Mouse (Mus musculus) neutrophil, adult 83 days (primary cell): ENCODE measurements around the gene Uqcc3. TPM values are rescaled to one million over a fixed set of nuclear protein-coding genes. Genes with fewer than 3 reads are reported as not detected.

Source experiments
- total RNA-seq, 2 experiments: library from RNA; stranded (reverse); gene quantifications; one replicate each; pipeline ENCODE4 v1.2.4; 2023

Gene Uqcc3
- 10 to 100 TPM; 17.8 to 24.6 TPM for total RNA-seq

GRCm38 (mm10) chr19:8880311-8881033 lies at the start of gene Uqcc3:
Uqcc3 (minus strand) TSS chr19:8880923.

GRCm38 (mm10) chr19:8929224-8930088 lies 48.7 kb upstream of the Uqcc3 start, which contains the start of the genes Rom1 and Eml3:
Rom1 (minus strand) TSS chr19:8929356.
Eml3 (plus strand) TSS chr19:8929552.

GRCm38 (mm10) chr19:8920073-8920736 lies 39.5 kb upstream of the Uqcc3 start, which contains the start of gene B3gat3:
B3gat3 (plus strand) TSS chr19:8920374.

GRCm38 (mm10) chr19:8897865-8898495 lies 17.3 kb upstream of the Uqcc3 start, which contains the start of gene Ganab:
Ganab (plus strand) TSS chr19:8898071.

GRCm38 (mm10) chr19:8892829-8893766 lies 12.4 kb upstream of the Uqcc3 start, which contains the start of gene Ints5:
Ints5 (plus strand) TSS chr19:8893005.

GRCm38 (mm10) chr19:8888511-8889385 lies 8.0 kb upstream of the Uqcc3 start, which contains the start of the genes 1810009A15Rik and Gm49416:
1810009A15Rik (plus strand) TSS chr19:8888853.
Gm49416 (plus strand) TSS chr19:8888926.

GRCm38 (mm10) chr19:8883616-8884015 lies 2.9 kb upstream of the Uqcc3 start, which contains the start of the genes Lbhd1 and Gm49403:
Lbhd1 (plus strand) TSS chr19:8883732.
Gm49403 (plus strand) TSS chr19:8883930.

GRCm38 (mm10) chr19:8871267-8872186 lies 9.2 kb downstream of the Uqcc3 start, which contains the start of gene Ubxn1:
Ubxn1 (plus strand) TSS chr19:8871496.

GRCm38 (mm10) chr19:8850402-8850901 lies 30.3 kb downstream of the Uqcc3 start, which contains the start of gene Lrrn4cl:
Lrrn4cl (plus strand) TSS chr19:8850768.

GRCm38 (mm10) chr19:8839103-8839907 lies 41.4 kb downstream of the Uqcc3 start, which contains the start of gene Gng3:
Gng3 (minus strand) TSS chr19:8839194.

GRCm38 (mm10) chr19:8837251-8837791 lies 43.4 kb downstream of the Uqcc3 start, which contains the start of gene Bscl2:
Bscl2 (plus strand) TSS chr19:8837467.

Other genes starting within 250 kb of the Uqcc3 start
- gene Chrm1, start 217.1 kb downstream of the Uqcc3 start, total RNA-seq = under 1 TPM; 0.07 to 0.39 TPM
- 100 to 1,000 TPM; 110 to 140 TPM for gene Slc3a2, start 157.6 kb downstream of the Uqcc3 start, total RNA-seq
- gene Wdr74, start 145.1 kb downstream of the Uqcc3 start, total RNA-seq = 10 to 100 TPM; 18.5 to 22.5 TPM
- 1 to 10 TPM in 1 of 2 experiments, not detected in 1; 1.6 TPM for gene 1700092M07Rik, start 140.2 kb downstream of the Uqcc3 start, total RNA-seq
- gene Stx5a, start 139.5 kb downstream of the Uqcc3 start, total RNA-seq = 10 to 100 TPM; 95.0 to 99.4 TPM
- gene Nxf1, start 123.8 kb downstream of the Uqcc3 start, total RNA-seq = 100 to 1,000 TPM; 148 to 149 TPM
- gene Tmem223, start 109.9 kb downstream of the Uqcc3 start, total RNA-seq = 10 to 100 TPM; 24.2 to 30.1 TPM
- gene Tmem179b, start 106.5 kb downstream of the Uqcc3 start, total RNA-seq = 10 to 100 TPM; 81.5 to 81.7 TPM
- gene Taf6l, start 94.5 kb downstream of the Uqcc3 start, total RNA-seq = 10 to 100 TPM; 12.6 to 14.4 TPM
- gene Polr2g, start 82.3 kb downstream of the Uqcc3 start, total RNA-seq = 10 to 100 TPM; 42.9 to 43.0 TPM
- gene Zbtb3, start 78.4 kb downstream of the Uqcc3 start, total RNA-seq = 1 to 10 TPM; 1.1 to 1.4 TPM
- 10 to 100 TPM; 25.6 to 25.7 TPM for gene Ttc9c, start 61.6 kb downstream of the Uqcc3 start, total RNA-seq
- 10 to 100 TPM; 91.2 to 95.0 TPM for gene Hnrnpul2, start 60.9 kb downstream of the Uqcc3 start, total RNA-seq
- gene AC129217.1, start 51.1 kb downstream of the Uqcc3 start, total RNA-seq = 10 to 100 TPM in 1 of 2 experiments, 1 to 10 TPM in 1; 3.1 to 11.6 TPM
- gene Bscl2, start 43.5 kb downstream of the Uqcc3 start, total RNA-seq = 10 to 100 TPM; 57.2 to 57.4 TPM
- under 1 TPM in 1 of 2 experiments, not detected in 1; 0.33 TPM for gene Gng3, start 41.7 kb downstream of the Uqcc3 start, total RNA-seq
- gene Lrrn4cl, start 30.2 kb downstream of the Uqcc3 start, total RNA-seq = under 1 TPM in 1 of 2 experiments, not detected in 1; 0.13 TPM
- gene Ubxn1, start 9.4 kb downstream of the Uqcc3 start, total RNA-seq = 10 to 100 TPM; 92.2 to 94.2 TPM
- 10 to 100 TPM in 1 of 2 experiments, 1 to 10 TPM in 1; 5.4 to 17.3 TPM for gene Lbhd1, start 2.8 kb upstream of the Uqcc3 start, total RNA-seq
- not detected for gene Gm49403, start 3.0 kb upstream of the Uqcc3 start, total RNA-seq
- 10 to 100 TPM; 19.4 to 31.7 TPM for gene 1810009A15Rik, start 7.9 kb upstream of the Uqcc3 start, total RNA-seq
- gene Gm49416, start 8.0 kb upstream of the Uqcc3 start, total RNA-seq = 10 to 100 TPM in 1 of 2 experiments, not detected in 1; 10.3 TPM
- 10 to 100 TPM; 15.0 to 15.1 TPM for gene Ints5, start 12.1 kb upstream of the Uqcc3 start, total RNA-seq
- gene Ganab, start 17.1 kb upstream of the Uqcc3 start, total RNA-seq = 10 to 100 TPM; 88.6 to 94.6 TPM
- 10 to 100 TPM; 39.8 to 40.9 TPM for gene B3gat3, start 39.5 kb upstream of the Uqcc3 start, total RNA-seq
- 1 to 10 TPM; 2.4 to 3.1 TPM for gene Rom1, start 48.4 kb upstream of the Uqcc3 start, total RNA-seq
- gene Eml3, start 48.6 kb upstream of the Uqcc3 start, total RNA-seq = 10 to 100 TPM; 46.2 to 51.1 TPM
- 100 to 1,000 TPM; 106 to 109 TPM for gene Mta2, start 61.0 kb upstream of the Uqcc3 start, total RNA-seq
- 1 to 10 TPM; 7.5 to 8.5 TPM for gene Tut1, start 72.9 kb upstream of the Uqcc3 start, total RNA-seq
- 100 to 1,000 TPM; 131 to 159 TPM for gene Eef1g, start 86.1 kb upstream of the Uqcc3 start, total RNA-seq
- 100 to 1,000 TPM; 396 to 493 TPM for gene Ahnak, start 108.4 kb upstream of the Uqcc3 start, total RNA-seq
- gene Scgb1a1, start 207.0 kb upstream of the Uqcc3 start, total RNA-seq = not detected